Mouse (Mus musculus) embryonic facial prominence, embryonic 10.5 days (tissue): Measurements from ENCODE around the gene Bad. TPM values are rescaled to one million over a fixed set of nuclear protein-coding genes. Genes with fewer than 3 reads are reported as not detected.
A peak's percentile ranks its signal among the peaks of the same experiment; 100 is the strongest.

Experiments used
- DNase-seq: peaks from one replicate; pipeline ENCODE4 v3.0.0-alpha.2; 2017; ENCODE audit warnings: low spot score
- H3K27ac ChIP-seq: fragments of 300-500 bp; sonication (generic); replicated peaks from 2 replicates; pipeline ENCODE4 v1.5.1; 2016; ENCODE audit warnings: mild to moderate bottlenecking
- H3K27me3 ChIP-seq: fragments of 300-500 bp; sonication (generic); replicated peaks from 2 replicates; pipeline ENCODE4 v1.6.1; 2016; ENCODE audit warnings: low read depth, mild to moderate bottlenecking; ENCODE audit not compliant: poor library complexity, severe bottlenecking
- H3K36me3 ChIP-seq: fragments of 300-500 bp; sonication (generic); replicated peaks from 2 replicates; pipeline ENCODE4 v1.6.1; 2016; ENCODE audit warnings: mild to moderate bottlenecking, moderate library complexity
- H3K4me1 ChIP-seq: fragments of 300-500 bp; sonication (generic); 2 replicates; pipeline ENCODE4 v1.6.1; 2016
- H3K4me3 ChIP-seq: fragments of 300-500 bp; sonication (generic); 2 replicates; pipeline ENCODE4 v1.5.1; 2016; ENCODE audit warnings: mild to moderate bottlenecking, moderate library complexity
- H3K9me3 ChIP-seq: fragments of 300-500 bp; sonication (generic); 2 replicates; pipeline ENCODE4 v1.6.1; 2016; ENCODE audit warnings: mild to moderate bottlenecking
- WGBS: fragments of 180-500 bp; shearing (Covaris S2); methylation state at CpG from one replicate; pipeline ENCODE4 v1.1.7; 2016; 5-methylcytosine and 5-hydroxymethylcytosine counted together
- polyA plus RNA-seq: library from polyadenylated mRNA; unstranded; fragments of >200 nt; fragmentation: Nextera tagmentation; extraction: Ambion mirVana; gene quantifications from 2 replicates; pipeline ENCODE4 v1.2.1, GENCODE M21; 2016

Bad gene
- polyA plus RNA-seq, 1 experiment from 2014 or later, result 55.1 TPM

DNA sequence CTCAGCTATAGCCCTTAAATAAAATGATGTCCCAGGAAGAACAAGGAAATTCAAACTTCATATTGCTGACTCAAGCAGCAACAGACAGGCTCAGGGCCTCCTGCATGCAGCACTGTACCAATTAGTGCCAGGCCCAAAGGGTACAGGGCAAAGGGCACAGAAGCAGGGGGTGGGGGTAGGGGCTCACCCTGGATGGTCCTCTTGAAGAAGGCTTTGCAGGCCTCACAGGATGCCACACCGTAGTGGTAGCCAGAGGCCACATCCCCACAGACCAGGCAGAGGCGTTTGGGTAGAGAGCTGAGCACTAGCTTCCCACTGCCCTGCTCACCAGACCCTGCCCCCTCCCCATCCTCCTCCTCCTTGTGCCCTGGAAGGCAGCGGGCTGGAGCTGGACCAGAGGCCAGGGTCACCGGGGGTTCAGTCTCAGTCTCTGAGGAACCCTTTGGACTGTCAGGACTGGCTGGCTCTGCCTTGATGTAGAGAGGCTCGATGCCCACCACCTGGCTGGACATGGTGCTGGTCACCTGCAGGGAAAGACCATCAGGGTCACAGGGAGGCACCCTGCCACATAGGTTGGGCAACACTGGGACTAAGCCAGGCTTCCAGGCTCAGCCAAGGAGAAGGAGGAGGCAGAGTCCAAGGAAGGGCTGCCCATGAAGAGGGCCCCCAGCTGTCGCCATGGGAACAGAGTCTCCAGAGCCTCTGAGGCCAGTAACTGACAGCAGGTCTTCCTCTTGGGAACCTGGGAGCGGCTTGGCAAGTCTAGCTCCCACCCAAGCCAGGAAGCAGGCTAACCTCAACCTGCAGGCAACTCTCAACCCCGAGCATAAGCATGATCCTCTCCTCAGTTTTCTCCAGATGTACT, 21.6 kb upstream of the Bad start:
- peaks cover 10% of the 10 kb centered on the region; the same call in 1 of the 2 replicates for H3K36me3 ChIP-seq
- H3K27me3 ChIP-seq, result peaks cover 30% of the 10 kb centered on the region
- peaks cover 38% of the 10 kb centered on the region for H3K4me1 ChIP-seq
- H3K4me3 ChIP-seq, result peak overlapping the region; percentile 82
- 41% methylated on average over 8 of the region's 8 CpGs for WGBS
- peak; percentile 48 for DNase-seq
- peak overlapping the region; percentile 91 for H3K27ac ChIP-seq
- no peaks in the 10 kb centered on the region for H3K9me3 ChIP-seq

DNA sequence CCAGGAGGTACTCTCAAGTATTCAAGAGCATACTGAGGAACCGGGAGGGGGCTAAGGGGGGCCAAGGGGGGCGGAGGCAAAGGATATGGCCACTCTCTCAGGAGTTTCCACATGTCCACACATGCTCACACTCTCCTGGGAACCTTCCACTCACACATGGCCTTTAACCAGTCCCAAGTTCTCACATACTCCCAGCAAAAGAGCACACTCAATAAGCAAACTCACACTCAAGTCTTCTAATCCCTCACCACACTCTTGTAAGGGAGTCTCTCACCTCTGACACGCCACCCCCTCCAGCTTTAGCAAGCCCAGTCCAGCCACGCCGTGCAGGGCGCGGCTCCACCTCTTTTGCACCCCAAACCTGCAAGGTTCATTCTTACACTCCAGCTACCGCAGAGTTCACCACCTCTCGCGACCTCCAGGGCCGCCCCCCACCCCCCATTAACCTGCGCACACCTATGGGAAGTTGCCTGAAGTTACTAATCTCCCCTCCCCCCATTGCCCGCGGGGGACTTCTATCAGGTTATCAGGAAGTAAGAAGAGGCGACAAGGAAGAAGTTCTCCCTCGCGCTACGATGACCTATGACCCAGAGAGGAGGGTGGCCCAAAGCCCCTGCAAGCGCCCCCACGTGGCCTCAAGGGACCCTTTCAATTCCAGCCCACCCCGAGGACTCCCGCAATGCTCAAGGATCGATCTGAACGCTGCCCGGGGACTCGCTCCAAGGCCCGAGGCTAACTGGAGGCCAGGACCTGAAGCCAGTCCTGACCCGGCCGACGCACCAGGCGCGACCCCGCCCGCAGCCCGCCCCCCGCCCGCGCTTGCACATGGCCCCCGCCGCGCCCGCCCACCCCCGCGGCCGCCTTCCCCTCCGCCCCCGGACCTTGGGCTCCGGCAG, 20.7 kb upstream of the Bad start:
- Histone ChIP-seq H3K27me3 (peaks cover 38% of the 10 kb centered on the region), H3K27ac (peak overlapping the region; percentile 91), H3K36me3 (peaks cover 10% of the 10 kb centered on the region; the same call in 1 of the 2 replicates), H3K4me3 (peak overlapping the region; percentile 82), H3K4me1 (peaks cover 47% of the 10 kb centered on the region), H3K9me3 (no peaks in the 10 kb centered on the region)
- 2% methylated on average over 48 of the region's 48 CpGs for WGBS
- no peak for DNase-seq

DNA sequence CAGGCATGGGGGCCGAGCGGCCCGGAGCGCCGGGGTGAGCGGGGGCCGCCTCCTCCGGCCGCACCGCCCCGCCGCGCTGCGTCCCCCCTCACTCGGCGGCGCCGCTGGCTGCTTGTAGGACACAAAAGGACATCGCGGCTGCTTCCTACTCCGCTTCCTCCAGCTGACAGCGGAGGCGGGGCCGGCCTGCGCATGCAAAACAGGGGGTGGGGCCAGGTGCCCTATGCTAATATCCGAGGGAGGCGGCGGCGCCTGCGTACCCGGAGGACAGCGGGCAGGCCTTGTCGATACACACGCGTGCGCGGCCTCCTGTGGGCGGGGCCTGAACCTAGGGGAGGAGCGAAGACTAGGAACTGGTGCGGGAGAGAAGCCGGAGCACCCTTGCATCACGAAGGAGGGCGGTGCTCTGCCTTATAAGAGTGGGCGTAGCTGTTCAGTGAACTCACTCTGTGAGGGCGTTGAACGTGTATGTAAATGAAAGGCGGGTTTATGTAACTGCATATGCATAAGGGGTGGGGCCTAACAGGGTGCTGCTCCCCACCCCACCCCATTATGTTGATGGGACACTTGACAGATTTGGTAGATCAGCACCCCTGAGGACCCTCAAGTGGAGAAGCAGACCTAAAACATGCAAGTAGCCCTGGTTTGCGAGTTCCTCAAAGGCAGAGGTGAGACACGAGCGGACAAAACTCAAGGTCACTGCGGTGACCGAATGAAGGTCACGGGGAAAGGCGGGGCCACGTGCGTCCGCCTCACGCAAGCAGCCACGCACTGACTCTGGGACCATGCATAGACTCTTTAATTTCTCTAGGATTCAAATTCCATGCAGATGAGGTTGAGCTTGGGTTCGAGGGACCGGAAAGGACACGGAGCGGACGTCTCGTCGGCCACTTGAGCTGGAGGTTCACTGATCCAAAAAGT, 19.8 kb upstream of the Bad start, which contains the start of gene Esrra:
Gene Esrra (minus strand): TSS at position 167 of the 921 bp plus-strand sequence.
- peak; percentile 100 for DNase-seq
- Histone ChIP-seq H3K27me3 (peaks cover 48% of the 10 kb centered on the region), H3K36me3 (peaks cover 10% of the 10 kb centered on the region; the same call in 1 of the 2 replicates), H3K27ac (peak within 1 kb of the TSS; percentile 91), H3K4me1 (peaks cover 53% of the 10 kb centered on the region), H3K9me3 (no peaks in the 10 kb centered on the region), H3K4me3 (peak within 1 kb of the TSS; percentile 82)
- under 1% methylated on average over 66 of the region's 66 CpGs for WGBS

DNA sequence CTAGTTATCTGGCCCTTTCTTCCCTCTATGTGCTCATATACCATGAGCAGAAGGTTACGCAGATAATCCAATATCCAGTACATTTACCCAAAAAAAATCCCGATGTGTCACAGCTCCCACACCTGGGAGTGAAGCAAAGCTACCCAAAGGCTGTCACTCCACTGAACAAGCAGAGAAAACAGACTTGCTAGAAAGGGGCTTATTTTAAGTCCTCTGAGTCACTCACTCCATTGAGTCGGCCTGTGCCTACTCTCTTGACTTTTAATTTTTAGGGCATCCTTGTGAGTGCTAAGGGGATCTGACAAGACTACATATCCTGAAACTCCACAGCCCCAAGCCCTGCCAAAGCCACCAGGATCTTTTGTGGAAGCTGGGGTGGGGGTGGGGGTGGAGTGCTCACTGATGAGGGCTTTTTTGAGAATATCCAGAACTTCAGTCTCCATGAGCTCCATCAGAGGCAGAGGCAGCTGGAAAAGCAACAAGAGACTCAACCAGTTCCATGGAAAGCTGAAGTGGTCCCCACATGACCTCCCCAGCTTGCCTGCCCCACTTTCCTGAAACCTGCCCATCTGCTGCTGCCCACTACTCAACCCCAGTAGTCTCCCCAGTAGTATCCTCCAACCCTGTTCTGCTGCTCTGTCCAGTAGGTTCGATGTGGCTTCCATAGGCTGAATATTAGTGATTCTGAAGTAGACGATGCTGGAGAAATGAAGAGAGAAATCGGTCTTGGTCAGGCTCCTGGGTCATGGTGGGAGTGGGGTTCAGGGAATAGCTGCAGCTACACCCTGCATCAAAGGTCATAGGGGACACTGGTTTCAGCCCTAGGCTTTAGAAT, 18.5 kb upstream of the Bad start:
- Histone ChIP-seq H3K4me3 (peak overlapping the region; percentile 82), H3K36me3 (peaks cover 9% of the 10 kb centered on the region; the same call in 1 of the 2 replicates)
- WGBS, result 62% methylated on average over 6 of the region's 6 CpGs

DNA sequence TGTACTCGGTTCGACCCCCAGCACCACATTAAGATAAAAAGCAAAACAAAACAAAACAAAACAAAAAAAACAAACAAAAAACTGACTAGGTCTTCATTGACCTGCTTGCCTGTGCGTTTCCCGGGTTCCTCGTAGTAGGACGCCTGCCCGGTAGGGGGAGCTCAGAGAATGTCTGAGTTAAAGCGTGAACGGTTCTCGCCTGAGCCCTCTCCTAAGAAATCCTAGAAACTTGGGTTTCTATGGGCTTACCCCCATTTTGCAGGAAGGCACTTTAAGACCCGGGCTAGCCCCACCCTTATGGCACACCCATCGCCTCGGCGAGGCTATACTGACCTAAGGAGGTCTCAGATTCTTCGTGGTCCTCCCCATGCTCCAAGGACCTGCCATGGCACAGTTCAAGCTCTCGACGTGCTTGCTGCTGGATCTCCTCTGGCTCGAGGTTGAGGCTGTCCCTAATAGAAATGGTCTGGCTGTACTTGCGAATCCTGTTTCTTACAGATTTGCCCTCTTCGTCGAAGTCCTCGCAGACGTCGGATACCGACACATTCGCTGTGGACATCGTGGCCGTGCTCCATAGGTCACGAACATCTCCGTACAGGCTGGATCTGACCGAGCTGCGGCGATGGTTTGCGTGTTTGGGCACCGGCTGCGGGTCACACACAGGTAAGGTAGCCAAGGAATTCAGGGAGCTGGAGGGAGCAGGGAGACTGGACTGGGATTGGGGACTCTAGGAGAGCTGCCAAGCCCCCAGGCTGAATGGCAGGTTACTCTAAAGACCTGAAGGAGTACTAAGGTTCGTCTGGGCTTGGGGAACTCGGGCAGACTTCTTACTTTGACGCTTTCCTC, 17.0 kb upstream of the Bad start:
- no peak overlapping the region for H3K27ac ChIP-seq
- WGBS, result 3% methylated on average over 39 of the region's 39 CpGs
- DNase-seq, result peak; percentile 84
- no peaks in the 10 kb centered on the region for H3K9me3 ChIP-seq
- H3K4me3 ChIP-seq, result peak overlapping the region; percentile 39
- H3K36me3 ChIP-seq, result 0 out of 2 replicates have a peak, but pooled peaks cover 5% of the 10 kb centered on the region
- peaks cover 59% of the 10 kb centered on the region for H3K4me1 ChIP-seq
- H3K27me3 ChIP-seq, result peaks cover 75% of the 10 kb centered on the region

More for the DNA sequence above, 18.5 kb upstream of the Bad start:
- no peak overlapping the region for H3K27ac ChIP-seq
- H3K9me3 ChIP-seq, result no peaks in the 10 kb centered on the region
- peaks cover 59% of the 10 kb centered on the region for H3K4me1 ChIP-seq
- peaks cover 60% of the 10 kb centered on the region for H3K27me3 ChIP-seq
- DNase-seq, result no peak

GRCm38 (mm10) chr19:6925307-6925573, 16.4 kb upstream of the Bad start, which contains the start of gene Catsperz:
Gene Catsperz (minus strand): TSS chr19:6925380.
- peak within 1 kb of the TSS; percentile 39 for H3K4me3 ChIP-seq
- 2% methylated on average over 9 of the region's 9 CpGs for WGBS

DNA sequence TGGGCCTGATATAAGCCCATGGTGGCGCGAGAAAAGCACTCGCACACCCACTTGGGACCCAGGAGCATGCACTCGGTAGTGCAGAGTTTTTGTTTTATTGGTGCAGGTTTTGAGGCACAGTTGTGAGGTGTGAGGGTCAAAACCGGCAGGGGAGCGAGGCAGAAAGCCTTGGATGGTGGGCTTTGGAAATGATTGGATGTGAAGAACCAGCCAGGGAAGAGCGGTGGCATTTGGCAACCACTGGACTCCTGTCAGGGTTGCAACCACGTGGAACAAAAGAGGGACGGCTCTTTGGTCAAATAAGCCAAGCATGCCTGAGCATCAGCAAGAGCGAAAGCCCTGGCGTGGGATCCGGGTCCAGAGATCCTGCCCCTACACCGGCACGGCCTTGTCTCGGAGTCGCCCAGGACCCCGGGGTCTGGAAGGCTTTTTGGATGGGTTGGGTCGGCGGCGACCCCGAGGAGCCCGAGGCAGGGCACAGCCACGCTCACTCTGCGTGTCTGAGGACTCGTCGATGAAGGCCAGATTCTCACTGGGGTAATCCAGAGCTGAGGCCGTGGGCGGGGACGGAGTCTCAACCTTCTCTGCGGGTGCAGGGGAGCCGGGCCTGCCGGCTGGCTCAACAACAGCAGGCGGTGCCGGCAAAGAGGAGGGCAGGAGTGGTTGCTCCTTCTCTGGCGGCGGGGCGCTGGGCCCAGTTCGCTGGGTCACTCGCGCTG, 15.9 kb upstream of the Bad start:
- 4% methylated on average over 40 of the region's 40 CpGs for WGBS
- Histone ChIP-seq H3K4me1 (peaks cover 48% of the 10 kb centered on the region), H3K27ac (no peak overlapping the region), H3K4me3 (peak overlapping the region; percentile 39), H3K9me3 (no peaks in the 10 kb centered on the region), H3K36me3 (no peaks in the 10 kb centered on the region), H3K27me3 (peaks cover 86% of the 10 kb centered on the region)
- DNase-seq, result peak; percentile 42

More at GRCm38 (mm10) chr19:6925307-6925573, 16.4 kb upstream of the Bad start, which contains the start of gene Catsperz:
- H3K9me3 ChIP-seq, result no peaks in the 10 kb centered on the region
- peaks cover 53% of the 10 kb centered on the region for H3K4me1 ChIP-seq
- H3K36me3 ChIP-seq, result no peaks in the 10 kb centered on the region
- no peak within 1 kb of the TSS for H3K27ac ChIP-seq
- DNase-seq, result peak; percentile 45
- peaks cover 81% of the 10 kb centered on the region for H3K27me3 ChIP-seq

DNA sequence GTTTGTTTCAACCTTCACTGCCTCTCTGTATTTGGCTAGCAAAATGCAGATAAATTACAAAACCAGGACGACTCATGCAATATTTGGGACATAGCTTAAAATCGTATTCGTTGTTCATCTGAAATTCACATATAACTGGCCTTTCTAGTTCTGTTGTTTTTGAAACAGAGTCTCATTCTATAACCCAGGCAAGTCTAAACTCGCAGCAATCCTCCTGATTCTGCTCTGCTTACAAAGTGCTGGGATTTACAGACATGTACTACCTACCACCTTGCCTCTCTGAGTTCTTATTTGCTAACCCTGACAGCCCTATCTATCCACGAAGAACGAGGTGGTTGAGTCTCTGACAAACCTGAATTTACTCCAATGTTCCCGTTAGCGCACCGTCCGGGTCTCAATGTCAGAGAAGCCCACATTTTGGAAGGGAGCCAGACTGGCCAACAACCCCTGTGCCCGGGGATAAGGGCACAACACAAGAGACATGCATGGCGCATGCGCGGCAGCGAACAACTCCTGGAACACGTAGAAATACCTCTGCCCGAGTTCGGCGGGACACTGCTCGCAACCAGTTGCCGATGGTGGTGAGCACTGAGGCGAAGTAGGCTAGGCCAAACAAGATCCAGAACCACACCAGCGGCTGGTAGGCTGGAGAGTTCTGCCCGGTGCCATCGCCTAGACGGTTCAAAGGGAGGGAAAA, 15.0 kb upstream of the Bad start:
- no peak overlapping the region; the same call in 1 of the 2 replicates for H3K27ac ChIP-seq
- DNase-seq, result peak; percentile 65
- peak overlapping the region; percentile 47 for H3K4me3 ChIP-seq
- WGBS, result 8% methylated on average over 26 of the region's 26 CpGs
- peaks cover 96% of the 10 kb centered on the region for H3K27me3 ChIP-seq
- no peaks in the 10 kb centered on the region for H3K36me3 ChIP-seq
- peaks cover 39% of the 10 kb centered on the region for H3K4me1 ChIP-seq
- no peaks in the 10 kb centered on the region for H3K9me3 ChIP-seq

- Histone ChIP-seq H3K27ac (no peak overlapping the region), H3K4me1 (peaks cover 29% of the 10 kb centered on the region), H3K36me3 (no peaks in the 10 kb centered on the region), H3K9me3 (no peaks in the 10 kb centered on the region), H3K27me3 (peaks cover 100% of the 10 kb centered on the region), H3K4me3 (peak overlapping the region; percentile 21; the same call in 1 of the 2 replicates)
- 12% methylated on average over 9 of the region's 9 CpGs for WGBS
- DNase-seq, result no peak
These were observed 13.6 kb upstream of the Bad start for GRCm38 (mm10) chr19:6928080-6928479.
